Mouse (Mus musculus) lung, adult 2 months (tissue): ENCODE measurements at regions not wholly inside any gene's neighbourhood (a gene's known extent, or its start where the extent isn't known, plus 50 kb on each side); places are given as distances from the start of the nearest gene placed in this dataset.

Experiments
- CTCF ChIP-seq: fragments of 200-500 bp; IDR thresholded peaks from 2 replicates; pipeline ENCODE4 v1.5.1; 2011; ENCODE audit warnings: mild to moderate bottlenecking, low read length, control low read depth; ENCODE audit not compliant: insufficient read depth
- POLR2A ChIP-seq: fragments of 200-500 bp; IDR thresholded peaks from 2 replicates; pipeline ENCODE4 v1.6.1; 2011; ENCODE audit warnings: low read depth, mild to moderate bottlenecking, control low read depth, low read length, borderline replicate concordance; ENCODE audit errors: extremely low read depth

DNA sequence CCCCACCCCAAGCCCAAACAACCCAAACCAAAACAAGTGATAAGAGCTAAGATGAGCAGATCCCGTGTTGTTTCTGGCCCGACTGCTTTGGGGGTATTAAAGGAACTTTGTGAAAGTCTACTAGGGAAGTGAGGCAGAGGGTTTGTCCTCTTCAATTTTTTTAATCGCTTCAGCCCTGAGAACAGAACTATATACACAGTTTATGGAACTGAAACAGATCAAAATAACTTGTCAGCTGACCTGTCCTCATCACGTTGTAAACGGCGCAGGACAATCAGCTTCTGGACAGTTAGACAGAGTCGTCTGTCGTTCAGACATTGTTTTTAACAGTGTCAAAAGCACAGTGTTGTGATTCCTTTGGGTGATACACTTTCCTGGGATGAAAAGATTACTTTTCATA is 103.3 kb upstream of the Prdm1 start:
- TF ChIP-seq CTCF, result no peak
- no peak for TF ChIP-seq POLR2A
